Mouse (Mus musculus): ENCODE measurements around the gene Gm20388. TPM values are rescaled to one million over a fixed set of nuclear protein-coding genes. Genes with fewer than 3 reads are reported as not detected.

Gm20388 gene
- polyA plus RNA-seq, 1 experiment = 10.6 TPM

- no peak overlapping the region for H3K27ac ChIP-seq (ENCODE audit: control insufficient read depth, insufficient read depth, low read depth, low read length, poor library complexity)
- WGBS = 69% methylated on average over 18 of the region's 18 CpGs
- H3K4me3 ChIP-seq (replicated peaks; ENCODE audit: control insufficient read depth, low read depth, low read length) = no peak overlapping the region
- H3K4me1 ChIP-seq (ENCODE audit: control insufficient read depth, insufficient read depth, low read length) = no peaks in the 10 kb centered on the region; the same call in 1 of the 2 replicates
- TF ChIP-seq POLR2A (IDR thresholded peaks at IDR 0.05; ENCODE audit: borderline replicate concordance, control insufficient read depth, low read depth, low read length) (no peak), CTCF (IDR thresholded peaks at IDR 0.05; ENCODE audit: control insufficient read depth, insufficient read depth, low read length) (no peak)
Observed at GRCm38 (mm10) chr8:123823532-123824123, 3913.0 kb downstream of the Gm20388 start.

- no peak for TF ChIP-seq POLR2A (IDR thresholded peaks at IDR 0.05; ENCODE audit: borderline replicate concordance, control insufficient read depth, low read depth, low read length)
- TF ChIP-seq CTCF (IDR thresholded peaks at IDR 0.05; ENCODE audit: control insufficient read depth, insufficient read depth, low read length) = peak; percentile 54
- 67% methylated on average over 9 of the region's 9 CpGs for WGBS
Observed at GRCm38 (mm10) chr8:123826001-123826400, 3915.4 kb downstream of the Gm20388 start.

GRCm38 (mm10) chr8:123826758-123827157 lies 3916.1 kb downstream of the Gm20388 start:
- no peak overlapping the region for H3K27ac ChIP-seq (ENCODE audit: control insufficient read depth, insufficient read depth, low read depth, low read length, poor library complexity)
- no peak for TF ChIP-seq POLR2A (IDR thresholded peaks at IDR 0.05; ENCODE audit: borderline replicate concordance, control insufficient read depth, low read depth, low read length)
- no peak for TF ChIP-seq CTCF (IDR thresholded peaks at IDR 0.05; ENCODE audit: control insufficient read depth, insufficient read depth, low read length)
- no peak overlapping the region for H3K4me3 ChIP-seq (replicated peaks; ENCODE audit: control insufficient read depth, low read depth, low read length)
- H3K4me1 ChIP-seq (ENCODE audit: control insufficient read depth, insufficient read depth, low read length) = no peaks in the 10 kb centered on the region; the same call in 1 of the 2 replicates
- 91% methylated on average over 7 of the region's 7 CpGs for WGBS

More at GRCm38 (mm10) chr8:123826001-123826400, 3915.4 kb downstream of the Gm20388 start:
- Histone ChIP-seq H3K4me3 (replicated peaks; ENCODE audit: control insufficient read depth, low read depth, low read length) (no peak overlapping the region), H3K27ac (ENCODE audit: control insufficient read depth, insufficient read depth, low read depth, low read length, poor library complexity) (no peak overlapping the region), H3K4me1 (ENCODE audit: control insufficient read depth, insufficient read depth, low read length) (no peaks in the 10 kb centered on the region; the same call in 1 of the 2 replicates)

- TF ChIP-seq CTCF (IDR thresholded peaks at IDR 0.05; ENCODE audit: control insufficient read depth, insufficient read depth, low read length) (no peak), POLR2A (IDR thresholded peaks at IDR 0.05; ENCODE audit: borderline replicate concordance, control insufficient read depth, low read depth, low read length) (no peak)
- Histone ChIP-seq H3K4me3 (replicated peaks; ENCODE audit: control insufficient read depth, low read depth, low read length) (no peak overlapping the region), H3K27ac (ENCODE audit: control insufficient read depth, insufficient read depth, low read depth, low read length, poor library complexity) (no peak overlapping the region), H3K4me1 (ENCODE audit: control insufficient read depth, insufficient read depth, low read length) (no peaks in the 10 kb centered on the region; the same call in 1 of the 2 replicates)
- 94% methylated on average over 13 of the region's 13 CpGs for WGBS
Observed at GRCm38 (mm10) chr8:123827523-123827922, 3916.9 kb downstream of the Gm20388 start.

GRCm38 (mm10) chr8:123832757-123833156 lies 3922.1 kb downstream of the Gm20388 start:
- WGBS = 92% methylated on average over 4 of the region's 4 CpGs
- no peak overlapping the region for H3K27ac ChIP-seq (ENCODE audit: control insufficient read depth, insufficient read depth, low read depth, low read length, poor library complexity)

GRCm38 (mm10) chr8:123835451-123835850 lies 3924.8 kb downstream of the Gm20388 start:
- H3K27ac ChIP-seq (ENCODE audit: control insufficient read depth, insufficient read depth, low read depth, low read length, poor library complexity) = no peak overlapping the region
- no peak overlapping the region for H3K4me3 ChIP-seq (replicated peaks; ENCODE audit: control insufficient read depth, low read depth, low read length)
- H3K4me1 ChIP-seq (ENCODE audit: control insufficient read depth, insufficient read depth, low read length) = no peaks in the 10 kb centered on the region
- TF ChIP-seq CTCF (IDR thresholded peaks at IDR 0.05; ENCODE audit: control insufficient read depth, insufficient read depth, low read length) (peak; percentile 67), POLR2A (IDR thresholded peaks at IDR 0.05; ENCODE audit: borderline replicate concordance, control insufficient read depth, low read depth, low read length) (no peak)
- WGBS = 55% methylated on average over 9 of the region's 9 CpGs

More at GRCm38 (mm10) chr8:123832757-123833156, 3922.1 kb downstream of the Gm20388 start:
- H3K4me3 ChIP-seq (replicated peaks; ENCODE audit: control insufficient read depth, low read depth, low read length) = no peak overlapping the region
- H3K4me1 ChIP-seq (ENCODE audit: control insufficient read depth, insufficient read depth, low read length) = no peaks in the 10 kb centered on the region
- TF ChIP-seq CTCF (IDR thresholded peaks at IDR 0.05; ENCODE audit: control insufficient read depth, insufficient read depth, low read length) (peak; percentile 87), POLR2A (IDR thresholded peaks at IDR 0.05; ENCODE audit: borderline replicate concordance, control insufficient read depth, low read depth, low read length) (no peak)

GRCm38 (mm10) chr8:123836354-123836753 lies 3925.7 kb downstream of the Gm20388 start:
- TF ChIP-seq CTCF (IDR thresholded peaks at IDR 0.05; ENCODE audit: control insufficient read depth, insufficient read depth, low read length) (no peak), POLR2A (IDR thresholded peaks at IDR 0.05; ENCODE audit: borderline replicate concordance, control insufficient read depth, low read depth, low read length) (no peak)
- Histone ChIP-seq H3K4me3 (replicated peaks; ENCODE audit: control insufficient read depth, low read depth, low read length) (no peak overlapping the region), H3K27ac (ENCODE audit: control insufficient read depth, insufficient read depth, low read depth, low read length, poor library complexity) (no peak overlapping the region), H3K4me1 (ENCODE audit: control insufficient read depth, insufficient read depth, low read length) (no peaks in the 10 kb centered on the region)
- 89% methylated on average over 6 of the region's 6 CpGs for WGBS

GRCm38 (mm10) chr8:123838496-123838895 lies 3927.9 kb downstream of the Gm20388 start:
- Histone ChIP-seq H3K4me3 (replicated peaks; ENCODE audit: control insufficient read depth, low read depth, low read length) (no peak overlapping the region), H3K27ac (ENCODE audit: control insufficient read depth, insufficient read depth, low read depth, low read length, poor library complexity) (no peak overlapping the region), H3K4me1 (ENCODE audit: control insufficient read depth, insufficient read depth, low read length) (no peaks in the 10 kb centered on the region)
- 87% methylated on average over 9 of the region's 9 CpGs for WGBS
- TF ChIP-seq CTCF (IDR thresholded peaks at IDR 0.05; ENCODE audit: control insufficient read depth, insufficient read depth, low read length) = no peak
- TF ChIP-seq POLR2A (IDR thresholded peaks at IDR 0.05; ENCODE audit: borderline replicate concordance, control insufficient read depth, low read depth, low read length) = no peak

Measured in bone marrow, adult 2 months (tissue).